Mouse (Mus musculus) ES-E14 (cell line): ENCODE measurements around the gene Zfp277. TPM values are rescaled to one million over a fixed set of nuclear protein-coding genes. Genes with fewer than 3 reads are reported as not detected.

Source experiments
- DNase-seq: peaks from one replicate; pipeline ENCODE4 v3.0.0-alpha.2; 2013; ENCODE audit warnings: low read depth, low spot score
- H3K27ac ChIP-seq: 2 replicates; pipeline ENCODE4 v1.5.1; 2012; ENCODE audit warnings: low read depth, mild to moderate bottlenecking, low read length, moderate library complexity, mixed read lengths; ENCODE audit not compliant: poor library complexity, insufficient read depth, severe bottlenecking
- H3K36me3 ChIP-seq: 2 replicates; pipeline ENCODE4 v1.6.1; 2012; ENCODE audit warnings: mild to moderate bottlenecking, low read length, moderate library complexity, mixed read lengths; ENCODE audit not compliant: control insufficient read depth, poor library complexity, insufficient read depth, severe bottlenecking
- H3K4me1 ChIP-seq, 2 experiments: fragments of 150-350 bp in 1 of 2; sonication (generic) in 1 of 2; 2 replicates each; pipeline ENCODE4 v1.6.1; 2012; ENCODE audit warnings: low read length in 2 of 2, mild to moderate bottlenecking in 1 of 2, mixed read lengths in 1 of 2; ENCODE audit not compliant: control insufficient read depth in 2 of 2, insufficient read depth in 2 of 2, poor library complexity in 1 of 2
- H3K4me3 ChIP-seq, 2 experiments: fragments of 150-350 bp in 1 of 2; sonication (generic) in 1 of 2; 2 replicates each; pipeline ENCODE4 v1.5.1; 2012; ENCODE audit warnings: low read length in 2 of 2, low read depth in 1 of 2, mild to moderate bottlenecking in 1 of 2, mixed read lengths in 1 of 2; ENCODE audit not compliant: insufficient read depth in 1 of 2, poor library complexity in 1 of 2, severe bottlenecking in 1 of 2
- H3K9ac ChIP-seq: 2 replicates; pipeline ENCODE4 v1.6.1; 2012; ENCODE audit warnings: low read depth, mild to moderate bottlenecking, low read length, mixed read lengths; ENCODE audit not compliant: poor library complexity, insufficient read depth, severe bottlenecking
- H3K9me3 ChIP-seq: fragments of 150-350 bp; sonication (generic); 2 replicates; pipeline ENCODE4 v1.6.1; 2012; ENCODE audit warnings: low read depth, mild to moderate bottlenecking, low read length; ENCODE audit not compliant: control insufficient read depth, insufficient read depth
- CHD2 ChIP-seq: IDR thresholded peaks from 2 replicates; pipeline ENCODE4 v1.6.1; 2014; ENCODE audit warnings: mild to moderate bottlenecking, low read depth, low read length, inconsistent platforms
- HCFC1 ChIP-seq: IDR thresholded peaks from 2 replicates; pipeline ENCODE4 v1.6.1; 2012; ENCODE audit warnings: low read length, inconsistent platforms, borderline replicate concordance; ENCODE audit not compliant: insufficient read depth
- MAFK ChIP-seq: IDR thresholded peaks from 2 replicates; pipeline ENCODE4 v1.6.1; 2014; ENCODE audit warnings: mild to moderate bottlenecking, low read depth, low read length, inconsistent platforms; ENCODE audit not compliant: insufficient read depth
- ZC3H11A ChIP-seq: IDR thresholded peaks from 2 replicates; pipeline ENCODE4 v1.6.1; 2012; ENCODE audit warnings: low read depth, mild to moderate bottlenecking, inconsistent platforms, low read length, borderline replicate concordance
- ZNF384 ChIP-seq: IDR thresholded peaks from 2 replicates; pipeline ENCODE4 v1.6.1; 2012; ENCODE audit warnings: low read depth, low read length, inconsistent platforms
- in situ Hi-C, 2 experiments: fragments of 600-800 bp; cut with MboI; formaldehyde crosslinking; loops; one replicate each; pipeline ENCODE4 v1.15.1; 2025; ENCODE audit warnings: low sequenced_read_pairs in 2 of 2, inconsistent platforms in 1 of 2; ENCODE audit not compliant: unreplicated experiment in 2 of 2
- total RNA-seq: library from RNA; depleted of rRNA; stranded (reverse); fragments of 300-350 nt; gene quantifications from 2 replicates; pipeline ENCODE4 v1.2.3, GENCODE M21; 2012

Zfp277 gene
- total RNA-seq, 1 experiment, result 21.9 TPM

DNA sequence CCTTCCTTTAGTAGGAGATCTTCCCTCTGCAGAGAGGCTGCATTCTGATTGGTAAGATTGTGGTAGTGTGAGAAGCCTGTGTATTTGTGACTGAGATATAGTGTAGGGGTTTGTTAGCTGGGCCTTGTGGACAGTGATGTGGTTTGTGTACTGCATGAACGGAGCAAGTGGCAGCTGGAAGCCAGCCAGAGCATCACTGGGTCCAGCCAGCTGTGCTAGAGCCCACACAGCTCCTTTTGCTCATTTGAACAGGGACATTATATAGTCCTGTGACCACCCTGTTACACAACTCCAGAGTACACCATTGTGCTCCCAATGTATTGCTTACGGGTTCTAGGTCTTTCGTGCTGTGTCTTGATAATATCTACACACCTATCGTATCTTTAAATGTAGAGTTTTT, 22.5 kb upstream of the Zfp277 start:
- Histone ChIP-seq H3K4me3 (no peak overlapping the region), H3K27ac (no peak overlapping the region), H3K9ac (no peak overlapping the region), H3K36me3 (no peaks in the 10 kb centered on the region), H3K9me3 (no peaks in the 10 kb centered on the region), H3K4me1 (no peaks in the 10 kb centered on the region)
- DNase-seq, result no peak
- in situ Hi-C loops, result no loop called here
- TF ChIP-seq HCFC1 (no peak), ZC3H11A (no peak), ZNF384 (no peak), CHD2 (no peak), MAFK (no peak)

DNA sequence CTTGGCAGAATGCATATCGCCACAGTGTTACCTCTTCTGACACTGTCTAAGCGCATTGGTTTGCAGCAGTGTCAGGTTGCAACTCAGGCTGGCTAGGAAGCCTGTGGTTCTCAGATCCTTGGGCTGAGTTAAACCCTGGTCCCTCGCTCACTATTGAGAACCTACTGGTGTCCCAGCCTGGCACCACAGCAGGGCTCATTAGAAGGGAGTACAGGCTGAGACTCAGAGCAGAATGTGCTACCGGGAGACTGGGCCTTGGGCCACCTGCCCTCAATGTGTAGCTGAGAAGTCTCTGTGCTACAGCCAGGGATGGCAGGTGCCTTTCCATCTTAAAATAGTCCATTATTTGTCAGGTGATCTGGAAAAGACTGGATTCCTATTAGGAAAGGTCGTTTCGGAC, 18.6 kb upstream of the Zfp277 start:
- H3K4me1 ChIP-seq, result peaks cover 2 to 7% of the 10 kb centered on the region in 2 experiments; a peak in 3 of 4 replicates
- H3K9ac ChIP-seq, result no peak overlapping the region
- H3K27ac ChIP-seq, result no peak overlapping the region
- no peak for DNase-seq
- H3K9me3 ChIP-seq, result no peaks in the 10 kb centered on the region
- in situ Hi-C loops, result no loop called here
- TF ChIP-seq ZNF384, result no peak
- no peak for TF ChIP-seq CHD2
- TF ChIP-seq ZC3H11A, result no peak
- TF ChIP-seq HCFC1, result no peak
- no peak for TF ChIP-seq MAFK
- no peaks in the 10 kb centered on the region for H3K36me3 ChIP-seq
- H3K4me3 ChIP-seq, result no peak overlapping the region

DNA sequence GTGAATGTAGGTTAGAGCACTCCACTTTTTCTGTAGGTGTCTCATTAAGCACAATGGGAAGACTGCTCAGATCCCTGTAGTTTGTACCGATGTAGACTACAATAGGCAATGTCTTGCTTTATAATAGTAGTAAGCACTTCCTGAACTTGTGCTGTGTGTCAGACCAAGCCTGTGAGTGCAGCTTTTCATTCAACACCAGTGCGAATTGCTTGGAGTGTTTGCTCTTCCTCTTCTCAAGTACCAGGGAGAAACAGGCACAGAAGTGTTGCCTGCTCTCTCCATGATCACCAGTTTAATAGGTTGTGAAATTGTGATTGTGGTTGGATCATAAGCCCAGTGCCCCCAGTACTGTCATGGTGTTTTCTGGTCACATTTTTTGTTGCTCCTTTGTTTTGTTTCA, 18.1 kb upstream of the Zfp277 start:
- Histone ChIP-seq H3K27ac (no peak overlapping the region), H3K4me1 (peaks cover 6 to 7% of the 10 kb centered on the region in 2 experiments; a peak in 3 of 4 replicates), H3K36me3 (no peaks in the 10 kb centered on the region), H3K4me3 (no peak overlapping the region), H3K9ac (no peak overlapping the region), H3K9me3 (no peaks in the 10 kb centered on the region)
- in situ Hi-C loops, result no loop called here
- TF ChIP-seq HCFC1, result no peak
- no peak for TF ChIP-seq ZC3H11A
- TF ChIP-seq CHD2, result no peak
- no peak for TF ChIP-seq MAFK
- no peak for TF ChIP-seq ZNF384
- DNase-seq, result no peak

DNA sequence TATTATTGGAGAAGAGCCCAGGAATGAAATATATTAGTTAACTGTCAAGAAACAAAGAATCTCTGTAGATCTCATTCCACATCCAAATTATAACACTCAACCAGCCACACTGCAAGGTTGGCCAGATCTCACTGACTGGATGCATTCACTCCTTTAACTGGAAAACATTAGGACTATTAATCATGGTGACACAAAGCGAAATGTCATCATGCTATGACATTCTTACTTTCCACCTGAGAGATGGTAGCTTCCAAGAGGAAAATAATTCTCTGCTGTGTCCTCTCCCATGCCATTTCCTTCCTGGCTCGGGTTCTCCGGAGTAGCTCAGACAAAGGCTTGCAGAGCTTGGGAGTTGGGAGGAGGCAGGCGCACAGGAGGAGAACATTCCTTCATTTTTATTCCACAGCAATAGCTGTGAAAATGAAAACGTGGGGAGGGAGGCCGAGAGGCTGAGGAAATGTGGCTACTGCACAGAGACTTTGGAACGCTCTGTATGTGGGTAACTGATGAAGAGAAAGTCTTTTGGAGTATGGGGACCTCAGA, 17.1 kb upstream of the Zfp277 start:
- H3K4me3 ChIP-seq, result no peak overlapping the region
- no peaks in the 10 kb centered on the region for H3K36me3 ChIP-seq
- DNase-seq, result no peak
- peaks cover 6 to 7% of the 10 kb centered on the region in 2 experiments; a peak in 3 of 4 replicates for H3K4me1 ChIP-seq
- no peaks in the 10 kb centered on the region for H3K9me3 ChIP-seq
- in situ Hi-C loops, result no loop called here
- no peak overlapping the region for H3K27ac ChIP-seq
- TF ChIP-seq CHD2, result no peak
- no peak for TF ChIP-seq HCFC1
- no peak for TF ChIP-seq ZC3H11A
- TF ChIP-seq MAFK, result no peak
- TF ChIP-seq ZNF384, result no peak
- H3K9ac ChIP-seq, result no peak overlapping the region
